Mouse (Mus musculus) heart, adult 2 months (tissue): ENCODE measurements around the gene Zcchc14.

Experiments
- CTCF ChIP-seq: fragments of 200-600 bp; IDR thresholded peaks from 2 replicates; pipeline ENCODE4 v1.8.1; 2022; ENCODE audit warnings: antibody characterized with exemption, mild to moderate bottlenecking, moderate library complexity
- POLR2A ChIP-seq: fragments of 200-500 bp; IDR thresholded peaks from 2 replicates; pipeline ENCODE4 v1.6.1; 2011; ENCODE audit warnings: mild to moderate bottlenecking, low read depth, low read length, control low read depth; ENCODE audit not compliant: insufficient read depth

- TF ChIP-seq POLR2A (no peak), CTCF (no peak)
These were observed 102.6 kb downstream of the Zcchc14 start for GRCm38 (mm10) chr8:121550056-121550455.
